Mouse (Mus musculus) kidney, adult 2 months (tissue): Measurements from ENCODE around the gene Gm10322.

ENCODE experiments used
- CTCF ChIP-seq: fragments of 200-500 bp; conservative IDR thresholded peaks from 2 replicates; pipeline ENCODE4 v1.5.1; 2011; ENCODE audit warnings: low read depth, mild to moderate bottlenecking, control low read depth, low read length, moderate library complexity, mixed read lengths; ENCODE audit not compliant: insufficient read depth, insufficient read length
- POLR2A ChIP-seq: fragments of 200-500 bp; IDR thresholded peaks from one replicate; pipeline ENCODE4 v1.6.1; 2011; ENCODE audit warnings: low read depth, low read length, control low read depth

DNA sequence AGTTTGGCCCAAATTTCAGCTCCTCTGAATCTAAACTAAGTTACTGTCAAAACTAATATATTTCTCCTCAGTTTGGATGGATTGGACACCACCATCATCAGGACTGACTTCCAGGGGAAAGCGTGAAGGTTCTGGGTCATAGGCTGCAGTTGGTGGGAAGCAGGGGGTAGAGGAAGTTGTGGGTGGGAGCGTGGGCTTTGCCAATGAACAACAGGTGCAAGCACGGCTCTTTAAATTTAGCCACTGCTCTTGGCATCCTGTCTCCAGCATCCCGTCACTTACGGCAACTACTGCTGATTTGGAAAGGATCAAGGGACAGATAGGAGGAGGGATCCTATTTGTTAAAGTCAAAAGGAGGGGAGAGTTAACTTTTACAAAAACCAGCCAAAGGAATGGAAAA is 7.6 kb downstream of the Gm10322 start:
- TF ChIP-seq POLR2A (no peak), CTCF (no peak)
